Mouse (Mus musculus) E14TG2a.4 (cell line): Measurements from ENCODE around the gene Dcun1d3.

Experiments
- H3K27me3 ChIP-seq: 2 replicates; pipeline ENCODE4 v1.6.1; 2014; ENCODE audit warnings: low read length, control low read depth; ENCODE audit not compliant: insufficient read depth
- H3K36me3 ChIP-seq: 2 replicates; pipeline ENCODE4 v1.6.1; 2014; ENCODE audit warnings: low read length, control low read depth; ENCODE audit not compliant: insufficient read depth
- H3K4me1 ChIP-seq: replicated peaks from 2 replicates; pipeline ENCODE4 v1.6.1; 2014; ENCODE audit warnings: low read depth, low read length, control low read depth
- H3K4me3 ChIP-seq: replicated peaks from 2 replicates; pipeline ENCODE4 v1.5.1; 2014; ENCODE audit warnings: mild to moderate bottlenecking, low read length
- H3K9me3 ChIP-seq: 2 replicates; pipeline ENCODE4 v1.6.1; 2014; ENCODE audit warnings: low read length, control low read depth
- CTCF ChIP-seq: conservative IDR thresholded peaks from 2 replicates; pipeline ENCODE4 v1.5.1; 2014; ENCODE audit warnings: low read length
- NANOG ChIP-seq: IDR thresholded peaks from 2 replicates; pipeline ENCODE4 v1.6.1; 2014; ENCODE audit warnings: borderline replicate concordance, low read length, mixed read lengths
- POU5F1 ChIP-seq: IDR thresholded peaks from 2 replicates; pipeline ENCODE4 v1.6.1; 2014; ENCODE audit warnings: low read length, borderline replicate concordance

Gene Dcun1d3

GRCm38 (mm10) chr7:119881229-119881628 lies 14.9 kb downstream of the Dcun1d3 start:
- H3K4me3 ChIP-seq = no peak overlapping the region
- H3K27me3 ChIP-seq = no peaks in the 10 kb centered on the region
- no peaks in the 10 kb centered on the region for H3K9me3 ChIP-seq
- TF ChIP-seq NANOG = no peak
- no peak for TF ChIP-seq POU5F1
- TF ChIP-seq CTCF = no peak
- 0 out of 2 replicates have a peak, but pooled peaks cover 8% of the 10 kb centered on the region for H3K4me1 ChIP-seq
- peaks cover 28% of the 10 kb centered on the region for H3K36me3 ChIP-seq

DNA sequence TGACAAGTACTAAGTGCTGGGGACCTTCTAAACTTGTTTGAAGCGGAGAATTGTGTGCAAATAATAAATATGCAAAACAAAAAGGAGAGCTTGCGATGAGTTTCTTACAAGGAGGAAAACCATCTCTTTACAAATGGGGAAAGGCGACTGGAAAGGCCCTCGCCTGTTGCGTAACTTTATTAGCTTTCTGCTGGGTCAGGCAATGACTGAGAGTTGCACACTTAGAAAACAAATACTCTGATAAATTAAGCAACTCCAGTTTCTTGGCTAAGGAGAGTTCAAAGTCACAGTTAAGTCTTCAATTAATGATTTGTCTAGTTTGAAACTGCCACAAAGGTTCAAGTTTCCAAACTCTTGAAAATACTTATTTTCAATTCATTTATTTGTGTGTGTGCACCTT lies 15.8 kb downstream of the Dcun1d3 start:
- H3K4me3 ChIP-seq = no peak overlapping the region
- H3K9me3 ChIP-seq = no peaks in the 10 kb centered on the region
- peaks cover 33% of the 10 kb centered on the region for H3K36me3 ChIP-seq
- no peak for TF ChIP-seq NANOG
- TF ChIP-seq CTCF = no peak
- no peak for TF ChIP-seq POU5F1
- H3K27me3 ChIP-seq = no peaks in the 10 kb centered on the region
- 0 out of 2 replicates have a peak, but pooled peaks cover 8% of the 10 kb centered on the region for H3K4me1 ChIP-seq

DNA sequence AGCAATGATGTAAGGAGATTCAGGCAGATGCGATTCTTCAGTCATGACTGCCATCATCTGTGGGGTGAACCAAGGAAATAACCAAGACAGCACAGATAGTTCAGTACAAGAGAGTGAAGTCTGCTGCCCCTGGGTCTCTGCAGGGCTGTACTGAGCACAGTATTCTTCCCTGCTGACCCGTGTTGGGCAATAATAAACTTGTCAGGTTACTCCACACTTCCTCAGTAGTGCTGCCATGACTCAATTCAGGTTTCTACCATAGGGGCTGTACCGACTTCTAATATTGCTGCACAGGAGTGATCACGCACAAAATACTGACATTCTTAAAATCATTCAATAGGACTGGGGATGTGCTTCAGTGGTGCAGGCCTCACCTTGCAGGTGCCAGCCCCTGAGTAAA lies 16.9 kb downstream of the Dcun1d3 start:
- no peaks in the 10 kb centered on the region for H3K9me3 ChIP-seq
- TF ChIP-seq CTCF = no peak
- H3K27me3 ChIP-seq = no peaks in the 10 kb centered on the region
- H3K4me3 ChIP-seq = no peak overlapping the region
- H3K36me3 ChIP-seq = peaks cover 41% of the 10 kb centered on the region
- H3K4me1 ChIP-seq = peaks cover 7% of the 10 kb centered on the region; the same call in 1 of the 2 replicates

DNA sequence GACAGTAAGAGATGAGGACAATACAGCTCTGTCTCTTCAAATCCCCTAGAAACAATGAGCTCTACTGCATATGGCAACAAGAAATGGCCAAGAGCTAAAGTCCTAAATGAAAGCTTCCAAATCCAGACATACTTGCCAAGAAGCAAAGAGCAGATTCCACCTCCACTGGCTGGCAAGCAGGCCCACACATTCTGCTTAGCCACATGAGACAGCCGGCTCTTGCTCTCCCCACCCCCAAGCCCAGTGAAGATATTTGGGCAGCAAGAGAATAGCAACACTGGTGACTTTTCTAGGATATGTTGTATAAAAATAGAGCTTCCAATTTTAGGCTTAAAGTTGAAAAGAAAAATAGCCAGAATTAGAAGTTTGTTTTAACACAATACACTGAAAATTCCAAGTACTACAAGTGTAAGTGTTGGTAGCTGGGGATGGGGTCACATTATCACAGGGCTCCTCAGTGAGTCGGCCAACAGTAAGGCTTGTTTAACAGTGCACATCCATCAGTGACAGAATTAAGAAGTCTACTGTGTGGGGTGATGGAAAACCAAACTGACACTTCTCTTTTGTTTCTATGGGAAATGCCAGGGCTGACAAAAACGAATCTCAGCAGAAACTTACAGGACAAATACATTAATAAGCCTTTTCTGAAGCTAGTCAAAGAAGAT lies 20.2 kb downstream of the Dcun1d3 start:
- Histone ChIP-seq H3K4me1 (peaks cover 17% of the 10 kb centered on the region), H3K4me3 (no peak overlapping the region), H3K27me3 (no peaks in the 10 kb centered on the region), H3K36me3 (peaks cover 49% of the 10 kb centered on the region), H3K9me3 (no peaks in the 10 kb centered on the region)
- TF ChIP-seq CTCF (no peak), POU5F1 (no peak), NANOG (no peak)

DNA sequence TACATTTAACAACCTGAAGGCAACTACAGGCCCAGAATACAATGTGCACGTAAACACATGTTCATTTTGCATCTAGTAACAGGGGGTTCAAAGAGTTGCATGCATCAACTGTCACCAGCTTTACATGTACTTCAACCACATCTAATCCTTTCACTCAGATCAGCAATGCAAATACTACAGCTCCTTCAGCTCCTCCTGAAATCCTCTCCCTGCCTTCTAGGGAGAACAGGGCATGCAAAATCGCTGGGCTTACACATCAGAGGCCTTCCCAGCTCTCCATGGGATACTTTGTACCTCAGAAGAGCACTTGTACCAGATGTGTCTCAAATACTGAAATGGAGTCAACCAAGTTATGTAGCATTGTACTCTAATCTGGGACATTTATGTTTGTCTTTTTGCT lies 23.0 kb downstream of the Dcun1d3 start:
- Histone ChIP-seq H3K9me3 (no peaks in the 10 kb centered on the region), H3K4me1 (peaks cover 19% of the 10 kb centered on the region), H3K4me3 (no peak overlapping the region), H3K27me3 (no peaks in the 10 kb centered on the region), H3K36me3 (peaks cover 47% of the 10 kb centered on the region)
- TF ChIP-seq NANOG (no peak), POU5F1 (no peak), CTCF (no peak)

DNA sequence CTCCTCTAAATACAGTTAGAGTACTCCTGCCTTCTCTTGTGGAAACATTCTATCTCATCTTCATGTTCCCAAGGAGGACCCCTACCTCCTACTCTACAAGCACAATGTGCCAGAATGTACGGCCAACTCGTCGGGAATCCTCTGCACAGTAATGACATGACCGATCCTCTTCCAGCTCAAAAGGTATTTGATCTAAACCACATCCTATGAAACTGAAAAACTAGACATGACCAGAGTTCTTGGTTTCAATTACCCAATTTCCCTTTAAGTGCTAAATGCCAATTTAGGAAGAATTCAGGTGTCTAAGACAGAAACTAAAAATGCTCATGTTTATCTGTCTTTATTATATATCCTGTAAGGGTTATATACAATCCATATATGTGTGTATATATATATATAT lies 23.9 kb downstream of the Dcun1d3 start:
- Histone ChIP-seq H3K9me3 (no peaks in the 10 kb centered on the region), H3K36me3 (peaks cover 44% of the 10 kb centered on the region), H3K4me1 (peaks cover 19% of the 10 kb centered on the region), H3K4me3 (no peak overlapping the region), H3K27me3 (no peaks in the 10 kb centered on the region)
- TF ChIP-seq POU5F1 = no peak
- no peak for TF ChIP-seq CTCF
- no peak for TF ChIP-seq NANOG

GRCm38 (mm10) chr7:119866136-119866535 lies 30.0 kb downstream of the Dcun1d3 start:
- Histone ChIP-seq H3K27me3 (no peaks in the 10 kb centered on the region), H3K36me3 (peaks cover 45% of the 10 kb centered on the region), H3K4me1 (peaks cover 53% of the 10 kb centered on the region), H3K9me3 (no peaks in the 10 kb centered on the region), H3K4me3 (no peak overlapping the region)
- no peak for TF ChIP-seq NANOG
- TF ChIP-seq POU5F1 = no peak
- TF ChIP-seq CTCF = no peak

DNA sequence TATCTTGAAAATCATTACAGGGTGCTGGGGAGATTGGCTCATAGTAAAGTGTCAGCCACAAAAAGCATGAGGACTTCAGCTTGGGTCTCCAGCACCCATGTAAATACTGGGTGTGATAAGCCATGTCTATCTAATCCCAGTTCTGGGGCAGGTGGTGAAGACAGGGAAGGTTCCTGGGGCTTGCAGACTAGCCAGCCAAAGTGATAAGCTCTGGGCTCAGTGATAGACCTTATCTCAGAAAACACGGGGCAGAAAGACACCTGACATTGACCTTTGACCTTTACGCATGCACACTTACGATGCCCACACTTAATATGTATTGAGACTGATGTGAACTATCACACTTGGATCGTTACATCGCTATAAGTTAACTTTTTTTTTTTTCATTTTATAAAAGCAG lies 31.6 kb downstream of the Dcun1d3 start:
- no peaks in the 10 kb centered on the region for H3K9me3 ChIP-seq
- no peak overlapping the region for H3K4me3 ChIP-seq
- no peak for TF ChIP-seq CTCF
- TF ChIP-seq POU5F1 = no peak
- no peak for TF ChIP-seq NANOG
- H3K36me3 ChIP-seq = peaks cover 41% of the 10 kb centered on the region
- H3K4me1 ChIP-seq = peaks cover 69% of the 10 kb centered on the region
- no peaks in the 10 kb centered on the region for H3K27me3 ChIP-seq

DNA sequence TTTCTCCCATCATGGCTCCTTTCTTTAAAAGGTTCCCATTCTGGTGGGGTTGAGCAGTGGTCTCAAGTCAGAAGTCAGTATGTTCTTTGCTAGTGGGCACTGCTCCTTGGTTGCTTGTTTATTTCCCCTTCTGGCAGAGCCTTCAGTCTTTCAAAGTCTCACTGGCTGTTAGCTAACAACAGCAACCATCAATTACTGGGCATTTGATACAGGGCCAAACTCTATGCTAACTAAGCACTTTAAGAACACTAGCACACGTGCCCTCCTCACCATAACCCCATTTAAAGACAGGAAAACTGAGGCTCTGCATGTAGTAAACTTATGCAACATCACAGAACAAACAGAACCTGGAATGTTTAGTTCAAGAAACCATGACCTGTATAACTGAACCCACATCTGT lies 33.9 kb downstream of the Dcun1d3 start:
- Histone ChIP-seq H3K27me3 (no peaks in the 10 kb centered on the region), H3K4me3 (peak overlapping the region; percentile 61), H3K9me3 (no peaks in the 10 kb centered on the region), H3K36me3 (peaks cover 52% of the 10 kb centered on the region), H3K4me1 (peaks cover 86% of the 10 kb centered on the region)
- no peak for TF ChIP-seq NANOG
